Mouse (Mus musculus): ENCODE data around the gene Lrit2.

DNA sequence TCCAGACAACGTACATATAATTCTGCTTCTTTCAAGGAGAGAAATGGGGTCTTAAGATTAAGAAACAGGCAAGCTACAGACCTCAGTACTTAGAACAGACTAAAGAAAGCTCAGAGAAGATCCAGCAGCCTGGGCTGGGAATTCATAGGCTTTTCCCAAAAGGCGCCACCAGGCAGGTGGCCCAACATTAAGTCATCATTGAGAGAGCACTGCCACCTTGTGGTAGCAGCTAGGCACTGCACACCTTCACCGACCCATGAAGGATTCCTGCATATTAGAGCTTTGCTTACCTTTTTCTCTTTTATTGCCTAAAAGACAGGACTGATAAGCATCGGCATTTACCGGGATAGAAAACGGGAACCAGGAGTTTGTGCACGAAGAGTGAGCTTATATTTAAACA, 34.5 kb upstream of the Lrit2 start:
- TF ChIP-seq CTCF (IDR thresholded peaks at IDR 0.05; ENCODE audit: low read depth, low read length), result peak; percentile 93
- no peak for TF ChIP-seq POLR2A (IDR thresholded peaks at IDR 0.05; ENCODE audit: borderline replicate concordance, low read depth, low read length)

Data from bone marrow macrophage, adult 2 months (primary cell).